Mouse (Mus musculus) intestine, embryonic 15.5 days (tissue): ENCODE measurements around the gene Ripor3. TPM values are rescaled to one million over a fixed set of nuclear protein-coding genes. Genes with fewer than 3 reads are reported as not detected.

Experiments
- ATAC-seq: fragments of 200-750 bp; cut with Nextera tagmentation; 2 replicates; pipeline ENCODE4 v1.8.0; 2017; ENCODE audit warnings: moderate TSS enrichment, moderate library complexity
- H3K27ac ChIP-seq: fragments of 300-500 bp; sonication (generic); 2 replicates; pipeline ENCODE4 v1.5.1; 2015; ENCODE audit warnings: mild to moderate bottlenecking, inconsistent platforms
- H3K27me3 ChIP-seq: fragments of 300-500 bp; sonication (generic); replicated peaks from 2 replicates; pipeline ENCODE4 v1.6.1; 2015; ENCODE audit warnings: inconsistent platforms
- H3K36me3 ChIP-seq: fragments of 300-500 bp; sonication (generic); 2 replicates; pipeline ENCODE4 v1.6.1; 2015; ENCODE audit warnings: inconsistent platforms
- H3K4me1 ChIP-seq: fragments of 300-500 bp; sonication (generic); replicated peaks from 2 replicates; pipeline ENCODE4 v1.6.1; 2015; ENCODE audit warnings: inconsistent platforms
- H3K4me2 ChIP-seq: fragments of 300-500 bp; sonication (generic); replicated peaks from 2 replicates; pipeline ENCODE4 v1.6.1; 2015; ENCODE audit warnings: mild to moderate bottlenecking, inconsistent platforms
- H3K4me3 ChIP-seq: fragments of 300-500 bp; sonication (generic); replicated peaks from 2 replicates; pipeline ENCODE4 v1.5.1; 2015; ENCODE audit warnings: inconsistent platforms
- H3K9ac ChIP-seq: fragments of 300-500 bp; sonication (generic); 2 replicates; pipeline ENCODE4 v1.6.1; 2015; ENCODE audit warnings: inconsistent platforms
- H3K9me3 ChIP-seq: fragments of 300-500 bp; sonication (generic); 2 replicates; pipeline ENCODE4 v1.6.1; 2016; ENCODE audit warnings: inconsistent platforms
- WGBS: fragments of 180-500 bp; shearing (Covaris S2); methylation state at CpG from one replicate; pipeline ENCODE4 v1.1.7; 2015; 5-methylcytosine and 5-hydroxymethylcytosine counted together
- polyA plus RNA-seq: library from polyadenylated mRNA; unstranded; fragments of >200 nt; fragmentation: Nextera tagmentation; extraction: Ambion mirVana; gene quantifications from 2 replicates; pipeline ENCODE4 v1.2.1, GENCODE M21; 2015

Ripor3 gene
- polyA plus RNA-seq, 1 experiment from 2014 or later: 3.7 TPM

- no peak overlapping the region for H3K4me3 ChIP-seq
- H3K9ac ChIP-seq: no peak overlapping the region
- H3K9me3 ChIP-seq: no peaks in the 10 kb centered on the region
- peak; percentile 39; the same call in 1 of the 2 replicates for ATAC-seq
- no peaks in the 10 kb centered on the region for H3K36me3 ChIP-seq
- 57% methylated on average over 3 of the region's 3 CpGs for WGBS
- H3K27me3 ChIP-seq: no peaks in the 10 kb centered on the region
- no peak overlapping the region for H3K4me2 ChIP-seq
- no peak overlapping the region for H3K27ac ChIP-seq
- peaks cover 26% of the 10 kb centered on the region for H3K4me1 ChIP-seq
Observed at GRCm38 (mm10) chr2:167947251-167947650, 63.2 kb downstream of the Ripor3 start.

GRCm38 (mm10) chr2:167945451-167945850 lies 65.0 kb downstream of the Ripor3 start:
- Histone ChIP-seq H3K4me2 (no peak overlapping the region), H3K4me3 (no peak overlapping the region), H3K27ac (no peak overlapping the region), H3K9me3 (no peaks in the 10 kb centered on the region), H3K36me3 (no peaks in the 10 kb centered on the region), H3K27me3 (no peaks in the 10 kb centered on the region), H3K4me1 (peaks cover 39% of the 10 kb centered on the region), H3K9ac (no peak overlapping the region)
- 87% methylated on average over 5 of the region's 5 CpGs for WGBS
- no peak for ATAC-seq

GRCm38 (mm10) chr2:167944193-167944592 lies 66.2 kb downstream of the Ripor3 start:
- WGBS: 84% methylated on average over 3 of the region's 3 CpGs
- Histone ChIP-seq H3K36me3 (no peaks in the 10 kb centered on the region), H3K4me3 (no peak overlapping the region), H3K4me2 (no peak overlapping the region), H3K4me1 (peaks cover 45% of the 10 kb centered on the region), H3K9me3 (no peaks in the 10 kb centered on the region), H3K27ac (no peak overlapping the region), H3K9ac (no peak overlapping the region), H3K27me3 (no peaks in the 10 kb centered on the region)
- no peak for ATAC-seq

- peaks cover 45% of the 10 kb centered on the region for H3K4me1 ChIP-seq
- H3K27me3 ChIP-seq: no peaks in the 10 kb centered on the region
- H3K36me3 ChIP-seq: no peaks in the 10 kb centered on the region
- H3K4me3 ChIP-seq: no peak overlapping the region
- no peak for ATAC-seq
- WGBS: 60% methylated on average over 12 of the region's 12 CpGs
- peak overlapping the region; percentile 42; the same call in 1 of the 2 replicates for H3K27ac ChIP-seq
- peak overlapping the region; percentile 28; the same call in 1 of the 2 replicates for H3K4me2 ChIP-seq
- no peak overlapping the region for H3K9ac ChIP-seq
- H3K9me3 ChIP-seq: no peaks in the 10 kb centered on the region
Observed at GRCm38 (mm10) chr2:167942926-167943633, 67.3 kb downstream of the Ripor3 start.

- WGBS: 30% methylated on average over 8 of the region's 8 CpGs
- Histone ChIP-seq H3K36me3 (no peaks in the 10 kb centered on the region), H3K27me3 (no peaks in the 10 kb centered on the region), H3K4me1 (peaks cover 39% of the 10 kb centered on the region), H3K9ac (no peak overlapping the region), H3K27ac (peak overlapping the region; percentile 42), H3K9me3 (no peaks in the 10 kb centered on the region), H3K4me3 (no peak overlapping the region), H3K4me2 (peak overlapping the region; percentile 28)
- ATAC-seq: peak; percentile 60
Observed at GRCm38 (mm10) chr2:167942199-167942925, 68.1 kb downstream of the Ripor3 start.

- Histone ChIP-seq H3K36me3 (no peaks in the 10 kb centered on the region), H3K4me3 (no peak overlapping the region), H3K27ac (peak overlapping the region; percentile 42; the same call in 1 of the 2 replicates), H3K9ac (no peak overlapping the region), H3K4me1 (peaks cover 35% of the 10 kb centered on the region), H3K4me2 (peak overlapping the region; percentile 28), H3K27me3 (no peaks in the 10 kb centered on the region), H3K9me3 (no peaks in the 10 kb centered on the region)
- WGBS: 41% methylated on average over 6 of the region's 6 CpGs
- ATAC-seq: peak; percentile 34; the same call in 1 of the 2 replicates
Observed at GRCm38 (mm10) chr2:167941745-167942176, 68.7 kb downstream of the Ripor3 start.

- WGBS: 71% methylated on average over 4 of the region's 4 CpGs
Observed at GRCm38 (mm10) chr2:167941320-167941719, 69.1 kb downstream of the Ripor3 start.

GRCm38 (mm10) chr2:167940636-167941035 lies 69.8 kb downstream of the Ripor3 start:
- Histone ChIP-seq H3K27me3 (no peaks in the 10 kb centered on the region), H3K4me1 (peaks cover 35% of the 10 kb centered on the region), H3K36me3 (no peaks in the 10 kb centered on the region), H3K9ac (no peak overlapping the region), H3K4me3 (no peak overlapping the region), H3K4me2 (no peak overlapping the region), H3K9me3 (no peaks in the 10 kb centered on the region), H3K27ac (no peak overlapping the region)
- 91% methylated on average over 11 of the region's 11 CpGs for WGBS
- ATAC-seq: no peak

More at GRCm38 (mm10) chr2:167941320-167941719, 69.1 kb downstream of the Ripor3 start:
- Histone ChIP-seq H3K9me3 (no peaks in the 10 kb centered on the region), H3K4me1 (peaks cover 35% of the 10 kb centered on the region), H3K9ac (no peak overlapping the region), H3K27me3 (no peaks in the 10 kb centered on the region), H3K36me3 (no peaks in the 10 kb centered on the region), H3K27ac (no peak overlapping the region), H3K4me2 (no peak overlapping the region), H3K4me3 (no peak overlapping the region)
- ATAC-seq: peak; percentile 26; the same call in 1 of the 2 replicates

- peaks cover 36% of the 10 kb centered on the region for H3K4me1 ChIP-seq
- no peak overlapping the region for H3K4me3 ChIP-seq
- no peak overlapping the region for H3K4me2 ChIP-seq
- WGBS: 61% methylated on average over 11 of the region's 11 CpGs
- no peaks in the 10 kb centered on the region for H3K36me3 ChIP-seq
- no peak overlapping the region for H3K27ac ChIP-seq
- no peak overlapping the region for H3K9ac ChIP-seq
- H3K27me3 ChIP-seq: no peaks in the 10 kb centered on the region
- no peak for ATAC-seq
- H3K9me3 ChIP-seq: no peaks in the 10 kb centered on the region
Observed at GRCm38 (mm10) chr2:167939632-167940399, 70.6 kb downstream of the Ripor3 start.

- H3K9ac ChIP-seq: no peak overlapping the region
- WGBS: 61% methylated on average over 4 of the region's 4 CpGs
- H3K4me3 ChIP-seq: no peak overlapping the region
- no peak overlapping the region for H3K27ac ChIP-seq
- H3K27me3 ChIP-seq: no peaks in the 10 kb centered on the region
- no peaks in the 10 kb centered on the region for H3K36me3 ChIP-seq
- no peak overlapping the region for H3K4me2 ChIP-seq
- no peak for ATAC-seq
- peaks cover 36% of the 10 kb centered on the region for H3K4me1 ChIP-seq
- H3K9me3 ChIP-seq: no peaks in the 10 kb centered on the region
Observed at GRCm38 (mm10) chr2:167939204-167939603, 71.2 kb downstream of the Ripor3 start.

GRCm38 (mm10) chr2:167938786-167939185 lies 71.6 kb downstream of the Ripor3 start:
- WGBS: 82% methylated on average over 3 of the region's 3 CpGs
- Histone ChIP-seq H3K27me3 (no peaks in the 10 kb centered on the region), H3K36me3 (no peaks in the 10 kb centered on the region), H3K4me1 (peaks cover 36% of the 10 kb centered on the region), H3K9me3 (no peaks in the 10 kb centered on the region), H3K27ac (no peak overlapping the region), H3K4me3 (no peak overlapping the region), H3K4me2 (no peak overlapping the region), H3K9ac (no peak overlapping the region)
- ATAC-seq: no peak

- WGBS: 90% methylated on average over 3 of the region's 3 CpGs
- H3K4me2 ChIP-seq: no peak overlapping the region
- H3K27ac ChIP-seq: no peak overlapping the region
- no peaks in the 10 kb centered on the region for H3K36me3 ChIP-seq
- H3K4me3 ChIP-seq: no peak overlapping the region
- no peaks in the 10 kb centered on the region for H3K27me3 ChIP-seq
- H3K9ac ChIP-seq: no peak overlapping the region
- peaks cover 21% of the 10 kb centered on the region for H3K4me1 ChIP-seq
- no peaks in the 10 kb centered on the region for H3K9me3 ChIP-seq
- no peak for ATAC-seq
Observed at GRCm38 (mm10) chr2:167935956-167936355, 74.5 kb downstream of the Ripor3 start.
